18 mouse cellular contexts compared by ENCODE assay signal in the genomic region with DNA sequence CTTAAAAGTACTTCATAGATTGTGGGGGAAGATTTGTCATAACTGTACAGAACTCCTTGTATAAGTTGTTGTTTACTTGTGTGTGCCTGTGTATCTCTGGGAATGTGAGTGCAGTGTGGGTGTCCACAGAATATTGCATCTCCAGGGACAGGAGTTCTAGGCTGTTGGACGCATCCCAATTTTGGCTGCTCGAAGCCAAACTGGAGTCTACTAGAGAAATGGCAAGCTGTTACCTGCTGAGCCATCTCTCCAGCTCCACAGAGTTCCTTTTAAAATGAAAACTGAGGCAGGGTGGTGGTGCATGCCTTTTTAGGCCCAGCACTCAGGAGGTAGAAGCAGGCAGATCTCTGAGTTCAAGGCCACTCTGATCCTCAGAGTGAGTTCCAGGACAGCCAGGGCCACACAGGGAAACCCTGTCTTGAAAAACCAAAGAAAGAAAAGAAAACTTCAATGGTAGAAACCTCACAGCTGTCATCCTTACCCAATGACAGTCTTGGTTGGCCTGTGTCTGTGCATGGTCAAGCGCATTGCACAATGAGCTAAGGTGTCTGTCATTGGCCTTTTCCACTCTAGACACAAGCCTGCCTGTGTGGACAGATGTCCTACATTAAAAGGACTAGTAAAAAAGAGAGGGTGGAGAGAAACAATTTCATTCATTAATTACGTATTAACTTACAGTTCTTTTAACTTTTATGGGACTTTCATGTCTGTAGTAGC. TPM values are rescaled to one million over a fixed set of nuclear protein-coding genes. Genes with fewer than 3 reads are reported as not detected.
DNase-seq lines count a peak whose midpoint lies in the region; ATAC-seq and TF ChIP-seq lines count a peak whose summit lies in the region.
"Had no signal": no experiment of that assay in that cellular context is flagged by ENCODE, and none has a peak within 500 bp of the region (broad histone marks: within the 10 kb centered on the region; RNA-seq: fewer than 3 reads in every experiment).

No protein-coding gene starts in this region.

- DNase-seq in cerebellum, adult 9-11 months, result no peak
- DNase-seq in gastrocnemius, adult 2 months, result peak; percentile 20
- DNase-seq in gastrocnemius, postnatal 25 days, result no peak
- DNase-seq in cerebellum, adult 9-10 months, result peak; percentile 52
- no peak for DNase-seq in embryo, embryonic 11 days
- DNase-seq: adrenal gland, postnatal 14 days; heart, postnatal 10 days; heart, postnatal 4 days; kidney, adult 11 months had no signal

- H3K9me3 ChIP-seq in hindbrain, embryonic 12.5 days (replicated peaks), result no peaks in the 10 kb centered on the region
- H3K9me3 ChIP-seq: embryonic facial prominence, embryonic 15.5 days; forebrain, embryonic 10.5 days; heart, embryonic 10.5 days; hindbrain, embryonic 13.5 days had no signal

- H3K27ac ChIP-seq in gastrocnemius, adult 2 months, result peak overlapping the region; percentile 35; the same call in 1 of the 2 replicates
- no peak overlapping the region for H3K27ac ChIP-seq in hindbrain, embryonic 12.5 days
- H3K27ac ChIP-seq: embryonic facial prominence, embryonic 15.5 days; forebrain, embryonic 10.5 days; heart, embryonic 10.5 days; hindbrain, embryonic 13.5 days; hindbrain, postnatal 0 days had no signal

- intact Hi-C loops in gastrocnemius, adult 2 months (cut with DNase I), result no loop called here

- H3K9ac ChIP-seq in hindbrain, embryonic 12.5 days, result no peak overlapping the region
- H3K9ac ChIP-seq: embryonic facial prominence, embryonic 15.5 days; hindbrain, embryonic 13.5 days had no signal

- peak; percentile 56; the same call in 1 of the 2 replicates for ATAC-seq in cerebellum, adult (ENCODE audit: insufficient number of reproducible peaks, low FRiP score, low TSS enrichment)
- no peak for ATAC-seq in hindbrain, embryonic 12.5 days (ENCODE audit: low FRiP score)
- ATAC-seq: forebrain, embryonic 14.5 days; hindbrain, postnatal 0 days had no signal

- no peaks in the 10 kb centered on the region; the same call in 1 of the 2 replicates for H3K4me1 ChIP-seq in hindbrain, embryonic 12.5 days
- H3K4me1 ChIP-seq: embryonic facial prominence, embryonic 15.5 days had no signal

- H3K4me3 ChIP-seq in gastrocnemius, adult 2 months, result no peak overlapping the region
- no peak overlapping the region for H3K4me3 ChIP-seq in hindbrain, embryonic 12.5 days
- H3K4me3 ChIP-seq: embryonic facial prominence, embryonic 15.5 days; erythroblast, embryonic 14.5 days; forebrain, embryonic 10.5 days; heart, embryonic 10.5 days; hindbrain, embryonic 13.5 days had no signal

- no peaks in the 10 kb centered on the region for H3K27me3 ChIP-seq in hindbrain, embryonic 12.5 days
- H3K27me3 ChIP-seq: embryonic facial prominence, embryonic 15.5 days; hindbrain, embryonic 13.5 days had no signal

- WGBS in hindbrain, embryonic 12.5 days, result 99% methylated on average over 4 of the region's 4 CpGs

- H3K4me2 ChIP-seq in hindbrain, embryonic 12.5 days (replicated peaks), result no peak overlapping the region
- H3K4me2 ChIP-seq: embryonic facial prominence, embryonic 15.5 days; hindbrain, embryonic 13.5 days had no signal

- no peak for TF ChIP-seq CTCF in gastrocnemius, adult 2 months (IDR thresholded peaks at IDR 0.05)

- peaks cover 53% of the 10 kb centered on the region for H3K36me3 ChIP-seq in hindbrain, embryonic 12.5 days

RNA-seq across cellular contexts. Expression of a gene that starts 17.1 kb away (rescaled TPM):
- total RNA-seq in gastrocnemius, adult 2 months (2021), result 100 to 1,000 TPM; 108 to 145 TPM
- total RNA-seq in gastrocnemius, postnatal 25 days (2021), result 10 to 100 TPM; 93.1 to 94.8 TPM
- polyA plus RNA-seq in hindbrain, embryonic 12.5 days (2016; fragmentation: Nextera tagmentation; extraction: Ambion mirVana), result 61.6 and 61.7 TPM in 2 replicates

Comparison
In these comparisons a context has a peak if more than half of its experiments do, and no peak if none do; other contexts are left out.
1. DNase-seq: peak in gastrocnemius, adult 2 months (single experiment) and cerebellum, adult 9-10 months (single experiment); none in cerebellum, adult 9-11 months (single experiment), gastrocnemius, postnatal 25 days (single experiment) and embryo, embryonic 11 days (single experiment).